Mouse (Mus musculus): ENCODE measurements around the gene Fbln2.

- TF ChIP-seq MYC (IDR thresholded peaks at IDR 0.05; ENCODE audit: low read depth, low read length) (no peak), HCFC1 (IDR thresholded peaks at IDR 0.05; ENCODE audit: low read depth, low read length) (no peak), CTCF (conservative IDR thresholded peaks at IDR 0.05 in 1 of 2, IDR thresholded peaks at IDR 0.05 in 1 of 2; ENCODE audit: low read depth in 2 of 2, low read length in 2 of 2) (no peak), ZKSCAN1 (IDR thresholded peaks at IDR 0.05; ENCODE audit: borderline replicate concordance, low read depth, low read length) (no peak), RCOR1 (conservative IDR thresholded peaks at IDR 0.05; ENCODE audit: low read depth, low read length) (no peak), CHD1 (IDR thresholded peaks at IDR 0.05; ENCODE audit: low read depth, low read length) (no peak), TBP (conservative IDR thresholded peaks at IDR 0.05; ENCODE audit: low read depth, low read length) (no peak), ELF1 (IDR thresholded peaks at IDR 0.05; ENCODE audit: low read depth, low read length) (no peak), MAX (IDR thresholded peaks at IDR 0.05; ENCODE audit: low read length) (no peak), CHD2 (IDR thresholded peaks at IDR 0.05; ENCODE audit: low read length) (no peak), SMC3 (IDR thresholded peaks at IDR 0.05; ENCODE audit: low read depth, low read length) (no peak), USF2 (conservative IDR thresholded peaks at IDR 0.05; ENCODE audit: low read depth, low read length) (no peak), IRF4 (IDR thresholded peaks at IDR 0.05; ENCODE audit: low read depth, low read length) (no peak), GABPA (IDR thresholded peaks at IDR 0.05; ENCODE audit: insufficient replicate concordance, low read depth, low read length) (no peak)
Measured at GRCm38 (mm10) chr6:91247343-91247742, 35.1 kb downstream of the Fbln2 start.

Data from CH12.LX (cell line).